Comparison of ENCODE assay signal across 13 mouse cellular contexts in the genomic region with DNA sequence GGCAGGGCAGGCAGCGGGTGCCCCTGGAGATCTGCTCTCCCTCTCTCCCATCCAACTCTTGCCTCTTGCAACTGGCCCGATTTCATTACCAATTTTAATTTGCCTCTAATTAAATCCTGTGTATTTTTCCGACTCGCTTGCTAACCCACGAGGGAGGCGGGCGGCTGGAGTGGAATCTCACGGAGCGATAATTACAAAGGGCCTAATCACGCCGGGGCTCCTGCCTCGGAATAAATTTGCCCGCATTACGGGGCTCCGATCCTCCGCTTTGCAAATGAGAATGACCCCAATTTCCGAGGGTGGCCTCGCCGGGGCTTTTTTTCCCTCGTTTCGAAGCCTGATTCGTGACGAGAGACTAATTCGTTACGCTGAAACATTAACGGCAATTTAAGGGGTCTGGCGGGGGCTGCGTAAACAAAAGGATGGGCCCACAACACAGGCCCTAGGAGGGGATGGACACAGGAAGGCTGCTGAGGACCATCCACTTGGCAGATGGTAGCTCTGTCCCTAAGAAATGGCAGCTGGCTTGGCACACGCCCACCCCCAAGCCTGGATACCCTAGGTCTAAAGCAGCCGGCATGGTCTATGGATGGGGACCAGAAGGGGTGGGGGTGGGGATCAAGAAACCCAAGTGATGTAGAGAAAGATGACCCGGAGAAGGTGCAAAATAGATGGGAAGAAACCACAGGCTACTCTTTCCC. TPM values are rescaled to one million over a fixed set of nuclear protein-coding genes. Genes with fewer than 3 reads are reported as not detected.
A peak's percentile ranks its signal among the peaks of the same experiment; 100 is the strongest.
DNase-seq lines count a peak whose midpoint lies in the region; ATAC-seq lines count a peak whose summit lies in the region.
"Had no signal": no experiment of that assay in that cellular context is flagged by ENCODE, and none has a peak within 500 bp of the region (broad histone marks: within the 10 kb centered on the region; RNA-seq: fewer than 3 reads in every experiment).

No protein-coding gene starts in this region.

- peaks cover 55% of the 10 kb centered on the region for H3K36me3 ChIP-seq in forebrain, embryonic 15.5 days
- H3K36me3 ChIP-seq in limb, embryonic 10.5 days: peaks cover 100% of the 10 kb centered on the region
- no peaks in the 10 kb centered on the region for H3K36me3 ChIP-seq in neural tube, embryonic 14.5 days (ENCODE audit: control insufficient read depth, insufficient read depth, low read length)

- H3K4me2 ChIP-seq in forebrain, embryonic 15.5 days (replicated peaks): peak overlapping the region; percentile 24
- peak overlapping the region; percentile 29; the same call in 1 of the 2 replicates for H3K4me2 ChIP-seq in neural tube, embryonic 14.5 days (ENCODE audit: low read depth, low read length)

- WGBS in forebrain, embryonic 15.5 days: 10% methylated on average over 31 of the region's 31 CpGs
- WGBS in limb, embryonic 10.5 days: 86% methylated on average over 31 of the region's 31 CpGs
- 24% methylated on average over 31 of the region's 31 CpGs for whole genome bisulfite sequencing in neural tube, embryonic 14.5 days

- H3K4me1 ChIP-seq in forebrain, embryonic 15.5 days: peaks cover 42% of the 10 kb centered on the region
- peaks cover 54% of the 10 kb centered on the region for H3K4me1 ChIP-seq in limb, embryonic 10.5 days
- peaks cover 23% of the 10 kb centered on the region for H3K4me1 ChIP-seq in neural tube, embryonic 14.5 days (ENCODE audit: control insufficient read depth, insufficient read depth, low read length)

- no peaks in the 10 kb centered on the region for H3K27me3 ChIP-seq in forebrain, embryonic 15.5 days
- H3K27me3 ChIP-seq in limb, embryonic 10.5 days (ENCODE audit: low read depth, poor library complexity, severe bottlenecking): peaks cover 25% of the 10 kb centered on the region
- no peaks in the 10 kb centered on the region for H3K27me3 ChIP-seq in neural tube, embryonic 14.5 days (ENCODE audit: control insufficient read depth, insufficient read depth, low read length)
- H3K27me3 ChIP-seq: liver, embryonic 15.5 days had no signal

- 0 out of 2 replicates have a peak overlapping the region, but pooled peaks have one; percentile 9 for H3K4me3 ChIP-seq in forebrain, embryonic 15.5 days
- no peak overlapping the region for H3K4me3 ChIP-seq in limb, embryonic 10.5 days
- no peak overlapping the region for H3K4me3 ChIP-seq in neural tube, embryonic 14.5 days (ENCODE audit: low read depth, low read length)

- peak overlapping the region; percentile 12 for H3K9ac ChIP-seq in forebrain, embryonic 15.5 days (replicated peaks)
- H3K9ac ChIP-seq in neural tube, embryonic 14.5 days (replicated peaks; ENCODE audit: low read depth, low read length): no peak overlapping the region
- H3K9ac ChIP-seq: liver, embryonic 15.5 days had no signal

- intact Hi-C loops in heart, postnatal 36 days (cut with DNase I): loop anchor here (1.0 to 5.0 kb wide), 4 partner anchors 52 to 229 kb away; a partner anchor contains a TSS

- peak overlapping the region; percentile 73 for H3K27ac ChIP-seq in forebrain, embryonic 15.5 days (replicated peaks)
- H3K27ac ChIP-seq in limb, embryonic 10.5 days: 0 out of 2 replicates have a peak overlapping the region, but pooled peaks have one; percentile 6
- peak overlapping the region; percentile 39; the same call in 1 of the 2 replicates for H3K27ac ChIP-seq in neural tube, embryonic 14.5 days (ENCODE audit: low read depth, low read length)
- H3K27ac ChIP-seq: liver, embryonic 15.5 days had no signal

- peak; percentile 27 for ATAC-seq in forebrain, embryonic 15.5 days (replicated peaks)
- ATAC-seq in neural tube, embryonic 14.5 days (ENCODE audit: low read depth): peak; percentile 19; the same call in 1 of the 2 replicates

- peak; percentile 49 to 67 for DNase-seq in cerebellum, postnatal 14 days
- DNase-seq in cerebellum, adult 9-11 months: no peak
- no peak for DNase-seq in limb, embryonic 10.5 days (ENCODE audit: low spot score)
- no peak for DNase-seq in heart, postnatal 36 days
- no peak for DNase-seq in kidney, postnatal 25 days
- no peak for DNase-seq in adrenal gland, postnatal 25 days
- DNase-seq: heart, adult 11 months; kidney, adult 11 months; lung, postnatal 36 days; thymus, adult 2 months had no signal

- H3K9me3 ChIP-seq in forebrain, embryonic 15.5 days: no peaks in the 10 kb centered on the region
- no peaks in the 10 kb centered on the region for H3K9me3 ChIP-seq in limb, embryonic 10.5 days (replicated peaks)
- no peaks in the 10 kb centered on the region for H3K9me3 ChIP-seq in neural tube, embryonic 14.5 days (ENCODE audit: control insufficient read depth, low read length)
- H3K9me3 ChIP-seq: liver, embryonic 15.5 days had no signal

RNA-seq across cellular contexts. Expression of a gene that starts 38.0 kb away (rescaled TPM):
- polyA plus RNA-seq in forebrain, embryonic 15.5 days (2015; fragmentation: Nextera tagmentation; extraction: Ambion mirVana): 2.5 and 2.7 TPM in 2 replicates
- 18.9 and 21.6 TPM in 2 replicates for polyA plus RNA-seq in limb, embryonic 10.5 days (2016; fragmentation: Nextera tagmentation; extraction: Ambion mirVana)
- 2.7 and 5.3 TPM in 2 replicates for polyA plus RNA-seq in neural tube, embryonic 14.5 days (2014; fragmentation: Nextera tagmentation; extraction: Ambion mirVana)
- 1 to 10 TPM in 1 of 2 experiments, under 1 TPM in 1; 0.81 to 3.1 TPM for total RNA-seq in heart, postnatal 36 days (2021)
- total RNA-seq in adrenal gland, postnatal 25 days (2021): 2.4 TPM in 1 of 2 replicates, not detected in the other

RNA-seq across cellular contexts. Expression of a gene that starts 52.0 kb away (rescaled TPM):
- polyA plus RNA-seq in forebrain, embryonic 15.5 days (2015; fragmentation: Nextera tagmentation; extraction: Ambion mirVana): 33.2 and 37.3 TPM in 2 replicates
- polyA plus RNA-seq in limb, embryonic 10.5 days (2016; fragmentation: Nextera tagmentation; extraction: Ambion mirVana): 23.2 and 27.2 TPM in 2 replicates
- 28.7 and 29.1 TPM in 2 replicates for polyA plus RNA-seq in neural tube, embryonic 14.5 days (2014; fragmentation: Nextera tagmentation; extraction: Ambion mirVana)
- total RNA-seq in heart, postnatal 36 days (2021): 10 to 100 TPM in 1 of 2 experiments, 1 to 10 TPM in 1; 9.5 to 11.3 TPM
- 25.1 and 33.4 TPM in 2 replicates for total RNA-seq in adrenal gland, postnatal 25 days (2021)

Comparison
In these comparisons a context has a peak if more than half of its experiments do, and no peak if none do; other contexts are left out.
1. DNase-seq: peak in cerebellum, postnatal 14 days (2 of 2); none in cerebellum, adult 9-11 months (single experiment), limb, embryonic 10.5 days (single experiment), heart, postnatal 36 days (0 of 2), kidney, postnatal 25 days (0 of 2) and adrenal gland, postnatal 25 days (single experiment).
2. H3K27ac ChIP-seq: peak in every context shown above with its lines; median percentile 73 in forebrain, embryonic 15.5 days; 39 in neural tube, embryonic 14.5 days; 6 in limb, embryonic 10.5 days.